In the genomic region with DNA sequence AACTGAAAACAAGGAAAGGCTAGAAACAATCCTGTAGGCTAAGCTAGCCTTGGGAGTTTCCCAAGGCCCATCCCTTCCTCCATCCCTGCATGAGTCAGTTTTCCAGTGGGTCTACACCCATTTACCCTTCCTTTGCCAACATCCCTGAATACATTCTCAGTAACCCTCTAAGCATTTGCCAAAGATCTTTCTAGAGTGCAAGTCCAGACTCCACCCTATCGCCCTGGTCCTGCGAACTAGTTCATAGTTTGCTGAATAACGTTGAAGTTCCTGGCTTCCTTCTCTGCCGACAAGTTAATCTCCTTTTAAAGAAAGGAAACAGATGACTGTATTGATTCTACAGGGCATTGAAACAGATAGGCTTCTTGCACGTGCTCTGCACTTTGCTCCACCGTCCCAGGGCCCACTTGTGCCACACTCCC, we compare ENCODE assay signal across 1 mouse cellular context.
A peak's percentile ranks its signal among the peaks of the same experiment; 100 is the strongest.
TF ChIP-seq lines count a peak whose summit lies in the region.

No protein-coding gene starts in this region.

TF ChIP-seq in MEL, 35 proteins besides CTCF, POLR2A, EP300 and RAD21 (continued from another document):
- TF ChIP-seq GABPA (IDR thresholded peaks at IDR 0.05; ENCODE audit: low read depth, low read length) (peak; percentile 41; the same call in 1 of the 2 replicates), ZKSCAN1 (IDR thresholded peaks at IDR 0.05; ENCODE audit: low read depth, low read length) (no peak), TAL1 (IDR thresholded peaks at IDR 0.05; ENCODE audit: low read length) (peak; percentile 63), SIN3A (IDR thresholded peaks at IDR 0.05; ENCODE audit: low read length) (peak; percentile 92), HCFC1 (IDR thresholded peaks at IDR 0.05; ENCODE audit: low read depth, low read length) (no peak), CHD1 (IDR thresholded peaks at IDR 0.05; ENCODE audit: low read depth, low read length) (no peak), TCF12 (IDR thresholded peaks at IDR 0.05; ENCODE audit: low read depth, low read length) (peak; percentile 87), SMC3 (IDR thresholded peaks at IDR 0.05; ENCODE audit: low read depth, low read length) (no peak), KAT2A (conservative IDR thresholded peaks at IDR 0.05; ENCODE audit: low read depth, low read length) (peak; percentile 21; the same call in 1 of the 2 replicates), MYB (IDR thresholded peaks at IDR 0.05; ENCODE audit: low read depth, low read length) (no peak), JUND (IDR thresholded peaks at IDR 0.05; ENCODE audit: low read depth, low read length) (0 out of 2 replicates have a peak, but pooled peaks have one; percentile 43), NRF1 (IDR thresholded peaks at IDR 0.05; ENCODE audit: insufficient read depth, low read depth, low read length, poor library complexity, severe bottlenecking) (no peak), RCOR1 (IDR thresholded peaks at IDR 0.05; ENCODE audit: low read depth, low read length) (no peak), ZMIZ1 (IDR thresholded peaks at IDR 0.05; ENCODE audit: low read depth, low read length) (no peak), MEF2A (IDR thresholded peaks at IDR 0.05; ENCODE audit: extremely low read depth, insufficient replicate concordance, low read depth, low read length, poor library complexity, severe bottlenecking) (no peak), E2F4 (IDR thresholded peaks at IDR 0.05; ENCODE audit: borderline replicate concordance, low read depth, low read length) (no peak), MXI1 (IDR thresholded peaks at IDR 0.05; ENCODE audit: low read depth, low read length) (peak; percentile 98), CHD2 (IDR thresholded peaks at IDR 0.05; ENCODE audit: low read length) (no peak), ETS1 (IDR thresholded peaks at IDR 0.05; ENCODE audit: low read depth, low read length) (peak; percentile 97), BHLHE40 (IDR thresholded peaks at IDR 0.05; ENCODE audit: borderline replicate concordance, low read depth, low read length) (peak; percentile 99)
